Mouse (Mus musculus) midbrain, postnatal 0 days (tissue): ENCODE data around the gene Mrpl43. TPM values are rescaled to one million over a fixed set of nuclear protein-coding genes. Genes with fewer than 3 reads are reported as not detected.
A peak's percentile ranks its signal among the peaks of the same experiment; 100 is the strongest.

Source experiments
- ATAC-seq: fragments of 200-750 bp; cut with Nextera tagmentation; 2 replicates; pipeline ENCODE4 v1.8.0; 2017; ENCODE audit warnings: moderate number of reproducible peaks, mild to moderate bottlenecking, moderate TSS enrichment, moderate library complexity; ENCODE audit not compliant: low FRiP score
- DNase-seq: peaks from one replicate; pipeline ENCODE4 v3.0.0-alpha.2; 2015; ENCODE audit warnings: low spot score
- H3K27ac ChIP-seq: fragments of 300-500 bp; sonication (generic); 2 replicates; pipeline ENCODE4 v1.5.1; 2014; ENCODE audit warnings: low read depth, mild to moderate bottlenecking, low read length, mixed read lengths
- H3K27me3 ChIP-seq: fragments of 300-500 bp; sonication (generic); 2 replicates; pipeline ENCODE4 v1.6.1; 2014; ENCODE audit warnings: low read length, control low read depth, mixed read lengths; ENCODE audit not compliant: insufficient read depth
- H3K36me3 ChIP-seq: fragments of 300-500 bp; sonication (generic); 2 replicates; pipeline ENCODE4 v1.6.1; 2014; ENCODE audit warnings: low read length, control low read depth, mixed read lengths; ENCODE audit not compliant: insufficient read depth
- H3K4me1 ChIP-seq: fragments of 300-500 bp; sonication (generic); 2 replicates; pipeline ENCODE4 v1.6.1; 2014; ENCODE audit warnings: mild to moderate bottlenecking, control low read depth, antibody characterized with exemption, low read length, mixed read lengths; ENCODE audit not compliant: insufficient read depth
- H3K4me2 ChIP-seq: fragments of 300-500 bp; sonication (generic); 2 replicates; pipeline ENCODE4 v1.6.1; 2014; ENCODE audit warnings: low read depth, mild to moderate bottlenecking, low read length, mixed read lengths; ENCODE audit not compliant: poor library complexity, severe bottlenecking
- H3K4me3 ChIP-seq: fragments of 300-500 bp; sonication (generic); 2 replicates; pipeline ENCODE4 v1.5.1; 2014; ENCODE audit warnings: low read depth, mild to moderate bottlenecking, low read length, moderate library complexity
- H3K9ac ChIP-seq: fragments of 300-500 bp; sonication (generic); replicated peaks from 2 replicates; pipeline ENCODE4 v1.6.1; 2014; ENCODE audit warnings: mild to moderate bottlenecking, low read length, moderate library complexity, mixed read lengths; ENCODE audit not compliant: poor library complexity, severe bottlenecking
- H3K9me3 ChIP-seq: fragments of 300-500 bp; sonication (generic); 2 replicates; pipeline ENCODE4 v1.6.1; 2016; ENCODE audit warnings: low read length, control low read depth
- CTCF ChIP-seq: IDR thresholded peaks from 2 replicates; pipeline ENCODE4 v1.5.1; 2016; ENCODE audit warnings: antibody characterized with exemption, mild to moderate bottlenecking
- WGBS: fragments of 180-500 bp; shearing (Covaris S2); extraction: QIAGEN DNeasy Blood & Tissue Kit; methylation state at CpG from one replicate; pipeline ENCODE4 v1.1.7; 2014; 5-methylcytosine and 5-hydroxymethylcytosine counted together
- polyA plus RNA-seq: library from polyadenylated mRNA; unstranded; fragments of >200 nt; fragmentation: Nextera tagmentation; extraction: Ambion mirVana; gene quantifications from 2 replicates; pipeline ENCODE4 v1.2.1, GENCODE M21; 2015
- total RNA-seq: library from RNA; depleted of rRNA; stranded (reverse); fragments of >200 nt; gene quantifications from 2 replicates; pipeline ENCODE4 v1.2.3, GENCODE M21; 2014; rRNA removed

Gene Mrpl43
- total and polyA plus RNA-seq, 2 experiments from 2014 or later: 87.6 to 105 TPM

GRCm38 (mm10) chr19:44965978-44966377, 40.3 kb downstream of the Mrpl43 start:
- Histone ChIP-seq H3K27me3 (no peaks in the 10 kb centered on the region), H3K27ac (no peak overlapping the region), H3K9me3 (no peaks in the 10 kb centered on the region), H3K36me3 (peaks cover 45% of the 10 kb centered on the region), H3K4me1 (no peaks in the 10 kb centered on the region), H3K4me3 (no peak overlapping the region), H3K9ac (no peak overlapping the region), H3K4me2 (no peak overlapping the region)
- WGBS: 100% methylated on average over 1 of the region's 1 CpGs
- DNase-seq (no peak), ATAC-seq (no peak)
- peak; percentile 22; the same call in 1 of the 2 replicates for TF ChIP-seq CTCF

GRCm38 (mm10) chr19:44959633-44960032, 46.6 kb downstream of the Mrpl43 start:
- 100% methylated on average over 2 of the region's 2 CpGs for WGBS
- DNase-seq (no peak), ATAC-seq (no peak)
- Histone ChIP-seq H3K9me3 (no peaks in the 10 kb centered on the region), H3K27ac (no peak overlapping the region), H3K36me3 (peaks cover 47% of the 10 kb centered on the region), H3K4me3 (no peak overlapping the region), H3K4me2 (no peak overlapping the region), H3K27me3 (no peaks in the 10 kb centered on the region), H3K9ac (no peak overlapping the region), H3K4me1 (no peaks in the 10 kb centered on the region)
- TF ChIP-seq CTCF: no peak

Other genes with a start within 250 kb of the Mrpl43 start
- gene Slf2, start 75.3 kb downstream of the Mrpl43 start, total RNA-seq: 26.8 and 43.3 TPM in 2 replicates
- gene Slf2, start 75.3 kb downstream of the Mrpl43 start, polyA plus RNA-seq: 20.9 and 22.6 TPM in 2 replicates
- gene Sema4g, start 17.3 kb downstream of the Mrpl43 start, total RNA-seq: 63.2 and 74.8 TPM in 2 replicates
- 17.5 and 18.7 TPM in 2 replicates for gene Sema4g, start 17.3 kb downstream of the Mrpl43 start, polyA plus RNA-seq
- gene Twnk, start 779 bp downstream of the Mrpl43 start, total RNA-seq: 6.1 and 6.4 TPM in 2 replicates
- 6.8 and 7.1 TPM in 2 replicates for gene Twnk, start 779 bp downstream of the Mrpl43 start, polyA plus RNA-seq
- 32.8 and 40.4 TPM in 2 replicates for gene Lzts2, start 8.0 kb upstream of the Mrpl43 start, total RNA-seq
- gene Lzts2, start 8.0 kb upstream of the Mrpl43 start, polyA plus RNA-seq: 12.9 TPM in 2 replicates
- 5.9 and 7.2 TPM in 2 replicates for gene Pdzd7, start 39.3 kb upstream of the Mrpl43 start, total RNA-seq
- 2.9 and 3.4 TPM in 2 replicates for gene Pdzd7, start 39.3 kb upstream of the Mrpl43 start, polyA plus RNA-seq
- gene Sfxn3, start 41.1 kb upstream of the Mrpl43 start, total RNA-seq: 72.2 and 85.8 TPM in 2 replicates
- 101 and 102 TPM in 2 replicates for gene Sfxn3, start 41.1 kb upstream of the Mrpl43 start, polyA plus RNA-seq
- gene Kazald1, start 68.8 kb upstream of the Mrpl43 start, total RNA-seq: 0.94 and 2.2 TPM in 2 replicates
- 2.2 and 2.3 TPM in 2 replicates for gene Kazald1, start 68.8 kb upstream of the Mrpl43 start, polyA plus RNA-seq
- not detected in 2 replicates for gene Tlx1, start 144.2 kb upstream of the Mrpl43 start, total RNA-seq
- gene Tlx1, start 144.2 kb upstream of the Mrpl43 start, polyA plus RNA-seq: not detected in 2 replicates
- gene Lbx1, start 229.4 kb upstream of the Mrpl43 start, total RNA-seq: 1.3 and 2.1 TPM in 2 replicates
- 0.10 TPM in 1 of 2 replicates, not detected in the other for gene Lbx1, start 229.4 kb upstream of the Mrpl43 start, polyA plus RNA-seq